Mouse (Mus musculus): ENCODE measurements at regions not wholly inside any gene's neighbourhood (a gene's known extent, or its start where the extent isn't known, plus 50 kb on each side); places are given as distances from the start of the nearest gene placed in this dataset.
A peak's percentile ranks its signal among the peaks of the same experiment; 100 is the strongest.

GRCm38 (mm10) chr17:94553400-94553799, 196.4 kb downstream of the Mettl4 start:
- DNase-seq (ENCODE audit: low read depth, low spot score) = peak; percentile 2

GRCm38 (mm10) chr17:94528765-94529164, 221.1 kb downstream of the Mettl4 start:
- DNase-seq (ENCODE audit: low read depth, low spot score) = peak; percentile 60

All from telencephalon, adult 2 months (tissue).